Mouse (Mus musculus) CH12.LX (cell line): ENCODE data around the gene Tm9sf3. TPM values are rescaled to one million over a fixed set of nuclear protein-coding genes. Genes with fewer than 3 reads are reported as not detected.

Source experiments
- DNase-seq: peaks from one replicate; pipeline ENCODE4 v3.0.0-alpha.2; 2013; ENCODE audit errors: extremely low read depth
- H3K27ac ChIP-seq: 2 replicates; pipeline ENCODE4 v1.5.1; 2012; ENCODE audit warnings: low read depth, mild to moderate bottlenecking, control low read depth, moderate library complexity; ENCODE audit not compliant: insufficient read depth
- H3K27me3 ChIP-seq: replicated peaks from 2 replicates; pipeline ENCODE3; 2012; ENCODE audit warnings: inconsistent platforms
- H3K36me3 ChIP-seq, 2 experiments: replicated peaks in 1 of 2; 2 replicates each; pipeline versions ENCODE3 to v1.6.1; 2012; ENCODE audit warnings: inconsistent platforms in 1 of 2, low read length in 1 of 2, mild to moderate bottlenecking in 1 of 2, mixed read lengths in 1 of 2, moderate library complexity in 1 of 2; ENCODE audit not compliant: control insufficient read depth in 1 of 2, insufficient read depth in 1 of 2
- H3K4me1 ChIP-seq, 2 experiments: 2 replicates each; pipeline ENCODE4 v1.6.1; 2012; ENCODE audit warnings: inconsistent platforms in 1 of 2, moderate library complexity in 1 of 2; ENCODE audit not compliant: insufficient read depth in 2 of 2, control insufficient read depth in 1 of 2
- H3K4me2 ChIP-seq: 2 replicates; pipeline ENCODE4 v1.6.1; 2012; ENCODE audit warnings: low read depth, mild to moderate bottlenecking, control low read depth; ENCODE audit not compliant: poor library complexity, insufficient read depth, severe bottlenecking
- H3K4me3 ChIP-seq, 3 experiments: fragments of 150-350 bp in 1 of 3; sonication (generic) in 1 of 3; replicated peaks in 1 of 3; 2 replicates each; pipeline versions ENCODE3 to v1.5.1; 2011 to 2012; ENCODE audit warnings: low read depth in 2 of 3, low read length in 2 of 3, mild to moderate bottlenecking in 2 of 3, moderate library complexity in 2 of 3, control low read depth in 1 of 3, improper control_type of control experiment in 1 of 3, inconsistent platforms in 1 of 3, mixed read lengths in 1 of 3; ENCODE audit not compliant: poor library complexity in 1 of 3
- H3K79me2 ChIP-seq: replicated peaks from 2 replicates; pipeline ENCODE4 v1.6.1; 2012; ENCODE audit warnings: mild to moderate bottlenecking, moderate library complexity; ENCODE audit not compliant: control insufficient read depth, poor library complexity, insufficient read depth, severe bottlenecking; ENCODE audit errors: extremely low read depth
- H3K9ac ChIP-seq: 2 replicates; pipeline ENCODE4 v1.6.1; 2012; ENCODE audit warnings: low read depth, mild to moderate bottlenecking, control low read depth, moderate library complexity; ENCODE audit not compliant: insufficient read depth
- H3K9me3 ChIP-seq: replicated peaks from 2 replicates; pipeline ENCODE3; 2012; ENCODE audit warnings: low read length, inconsistent platforms, mixed read lengths
- BHLHE40 ChIP-seq: IDR thresholded peaks from 2 replicates; pipeline ENCODE4 v1.6.1; 2011; ENCODE audit warnings: mild to moderate bottlenecking, low read depth, low read length, improper control_type of control experiment
- CTCF ChIP-seq, 2 experiments: IDR thresholded peaks in 1 of 2; conservative IDR thresholded peaks in 1 of 2; 2 replicates each; pipeline ENCODE4 v1.5.1; 2011 to 2012; ENCODE audit warnings: low read depth in 2 of 2, low read length in 2 of 2, improper control_type of control experiment in 1 of 2, inconsistent platforms in 1 of 2, mild to moderate bottlenecking in 1 of 2, moderate library complexity in 1 of 2
- EP300 ChIP-seq: IDR thresholded peaks from 2 replicates; pipeline ENCODE4 v1.6.1; 2011; ENCODE audit warnings: low read length, improper control_type of control experiment
- MAFK ChIP-seq: IDR thresholded peaks from 2 replicates; pipeline ENCODE4 v1.6.1; 2011; ENCODE audit warnings: low read length, improper control_type of control experiment; ENCODE audit not compliant: insufficient replicate concordance
- MAX ChIP-seq: IDR thresholded peaks from 2 replicates; pipeline ENCODE4 v1.6.1; 2011; ENCODE audit warnings: low read length, improper control_type of control experiment
- MXI1 ChIP-seq: IDR thresholded peaks from 2 replicates; pipeline ENCODE4 v1.6.1; 2011; ENCODE audit warnings: mild to moderate bottlenecking, low read depth, low read length, improper control_type of control experiment
- NELFE ChIP-seq: IDR thresholded peaks from 2 replicates; pipeline ENCODE4 v1.6.1; 2011; ENCODE audit warnings: low read depth, low read length, improper control_type of control experiment
- PAX5 ChIP-seq: IDR thresholded peaks from 2 replicates; pipeline ENCODE4 v1.6.1; 2012; ENCODE audit warnings: low read length, inconsistent platforms, mixed read lengths
- RAD21 ChIP-seq: IDR thresholded peaks from 2 replicates; pipeline ENCODE4 v1.6.1; 2011; ENCODE audit warnings: low read depth, mild to moderate bottlenecking, low read length, improper control_type of control experiment, moderate library complexity
- USF2 ChIP-seq: conservative IDR thresholded peaks from 2 replicates; pipeline ENCODE4 v1.6.1; 2011; ENCODE audit warnings: low read depth, low read length, improper control_type of control experiment
- dilution Hi-C: fragments of 300-500 bp; cut with MboI; formaldehyde crosslinking; loops from 2 replicates; pipeline ENCODE4 v1.14.3; 2020; ENCODE audit warnings: low sequenced_read_pairs; ENCODE audit not compliant: extremely low pct_unique_long_range_greater_than_20kb, extremely low pct_ligation_motif_present
- in situ Hi-C: fragments of 300-500 bp; cut with MboI; formaldehyde crosslinking; loops from 3 replicates; pipeline ENCODE4 v1.14.3; 2019; ENCODE audit warnings: low sequenced_read_pairs, low pct_ligation_motif_present, low pct_unique_long_range_greater_than_20kb, mixed read lengths
- polyA plus RNA-seq: library from polyadenylated mRNA; unstranded; fragments of >175 nt; gene quantifications from 2 replicates; pipeline ENCODE4 v1.2.1, GENCODE M21; 2012; ENCODE audit warnings: low read depth; ENCODE audit not compliant: insufficient read length
- total RNA-seq, 2 experiments: library from RNA; depleted of rRNA; stranded (reverse); fragments of 300-350 nt in 1 of 2; fragments of >200 nt in 1 of 2; gene quantifications; 2 replicates each; pipeline ENCODE4 v1.2.3; 2012 to 2014

Tm9sf3 gene
- total and polyA plus RNA-seq, 3 experiments, result 137 to 294 (median 182) TPM

GRCm38 (mm10) chr19:41164447-41165095 is 99.2 kb downstream of the Tm9sf3 start:
- H3K9ac ChIP-seq, result no peak overlapping the region
- in situ Hi-C loops, result no loop called here
- no peak overlapping the region for H3K4me3 ChIP-seq
- H3K9me3 ChIP-seq, result no peaks in the 10 kb centered on the region
- H3K79me2 ChIP-seq, result no peaks in the 10 kb centered on the region
- no peaks in the 10 kb centered on the region for H3K4me1 ChIP-seq
- no peak for DNase-seq
- H3K4me2 ChIP-seq, result no peak overlapping the region
- TF ChIP-seq MXI1 (no peak), MAFK (no peak), MAX (no peak), BHLHE40 (no peak), RAD21 (no peak), USF2 (no peak), EP300 (no peak), NELFE (no peak), PAX5 (no peak), CTCF (conservative IDR thresholded peaks at IDR 0.05 in 1 of 2, IDR thresholded peaks at IDR 0.05 in 1 of 2; ENCODE audit: low read depth in 2 of 2, low read length in 2 of 2) (no peak)
- H3K27me3 ChIP-seq, result peaks cover 25% of the 10 kb centered on the region
- H3K27ac ChIP-seq, result no peak overlapping the region
- dilution Hi-C loops, result no loop called here
- no peaks in the 10 kb centered on the region for H3K36me3 ChIP-seq

Other genes with a start within 250 kb of the Tm9sf3 start
- 0.13 TPM in 1 of 2 replicates, not detected in the other for gene Dntt, start 234.7 kb downstream of the Tm9sf3 start, total RNA-seq (2012; rRNA removed)
- gene Dntt, start 234.7 kb downstream of the Tm9sf3 start, total RNA-seq (2014; rRNA removed), result not detected in 2 replicates
- not detected in 2 replicates for gene Dntt, start 234.7 kb downstream of the Tm9sf3 start, polyA plus RNA-seq
- gene Opalin, start 186.9 kb downstream of the Tm9sf3 start, total RNA-seq (2012; rRNA removed), result not detected in 2 replicates
- gene Opalin, start 186.9 kb downstream of the Tm9sf3 start, total RNA-seq (2014; rRNA removed), result not detected in 2 replicates
- not detected in 2 replicates for gene Opalin, start 186.9 kb downstream of the Tm9sf3 start, polyA plus RNA-seq
- gene Tll2, start 57.2 kb downstream of the Tm9sf3 start, total RNA-seq (2012; rRNA removed), result not detected in 2 replicates
- not detected in 2 replicates for gene Tll2, start 57.2 kb downstream of the Tm9sf3 start, total RNA-seq (2014; rRNA removed)
- not detected in 2 replicates for gene Tll2, start 57.2 kb downstream of the Tm9sf3 start, polyA plus RNA-seq
- 34.3 and 37.4 TPM in 2 replicates for gene Pik3ap1, start 121.1 kb upstream of the Tm9sf3 start, total RNA-seq (2012; rRNA removed)
- 25.1 and 26.7 TPM in 2 replicates for gene Pik3ap1, start 121.1 kb upstream of the Tm9sf3 start, total RNA-seq (2014; rRNA removed)
- 98.6 and 106 TPM in 2 replicates for gene Pik3ap1, start 121.1 kb upstream of the Tm9sf3 start, polyA plus RNA-seq
- gene Lcor, start 218.6 kb upstream of the Tm9sf3 start, total RNA-seq (2012; rRNA removed), result 3.4 and 4.4 TPM in 2 replicates
- gene Lcor, start 218.6 kb upstream of the Tm9sf3 start, total RNA-seq (2014; rRNA removed), result 2.9 and 3.5 TPM in 2 replicates
- gene Lcor, start 218.6 kb upstream of the Tm9sf3 start, polyA plus RNA-seq, result 4.7 and 4.8 TPM in 2 replicates